Mouse (Mus musculus) stomach, embryonic 14.5 days (tissue): ENCODE data around the gene Mrps35. TPM values are rescaled to one million over a fixed set of nuclear protein-coding genes. Genes with fewer than 3 reads are reported as not detected.

ENCODE experiments used
- ATAC-seq: fragments of 200-750 bp; cut with Nextera tagmentation; 2 replicates; pipeline ENCODE4 v1.8.0; 2017; ENCODE audit warnings: low read depth, moderate TSS enrichment; ENCODE audit not compliant: insufficient number of reproducible peaks, insufficient read depth, low FRiP score
- H3K27ac ChIP-seq: fragments of 300-500 bp; sonication (generic); 2 replicates; pipeline ENCODE4 v1.5.1; 2014; ENCODE audit warnings: mild to moderate bottlenecking, low read length, moderate library complexity, mixed read lengths
- H3K27me3 ChIP-seq: fragments of 300-500 bp; sonication (generic); 2 replicates; pipeline ENCODE4 v1.6.1; 2014; ENCODE audit warnings: low read length, control low read depth, mixed read lengths; ENCODE audit not compliant: control insufficient read depth, insufficient read depth
- H3K36me3 ChIP-seq: fragments of 300-500 bp; sonication (generic); 2 replicates; pipeline ENCODE4 v1.6.1; 2014; ENCODE audit warnings: mild to moderate bottlenecking, control low read depth, low read length, moderate library complexity, mixed read lengths; ENCODE audit not compliant: control insufficient read depth, insufficient read depth
- H3K4me1 ChIP-seq: fragments of 300-500 bp; sonication (generic); 2 replicates; pipeline ENCODE4 v1.6.1; 2014; ENCODE audit warnings: low read length, control low read depth, mixed read lengths; ENCODE audit not compliant: control insufficient read depth, insufficient read depth
- H3K4me2 ChIP-seq: fragments of 300-500 bp; sonication (generic); replicated peaks from 2 replicates; pipeline ENCODE4 v1.6.1; 2014; ENCODE audit warnings: low read depth, low read length, control low read depth
- H3K4me3 ChIP-seq: fragments of 300-500 bp; sonication (generic); 2 replicates; pipeline ENCODE4 v1.5.1; 2014; ENCODE audit warnings: low read depth, low read length, control low read depth
- H3K9ac ChIP-seq: fragments of 300-500 bp; sonication (generic); replicated peaks from 2 replicates; pipeline ENCODE4 v1.6.1; 2014; ENCODE audit warnings: low read depth, mild to moderate bottlenecking, control low read depth, low read length, moderate library complexity, mixed read lengths
- H3K9me3 ChIP-seq: fragments of 300-500 bp; sonication (generic); 2 replicates; pipeline ENCODE4 v1.6.1; 2016; ENCODE audit warnings: low read depth, low read length, control low read depth; ENCODE audit not compliant: control insufficient read depth
- WGBS: fragments of 180-500 bp; shearing (Covaris S2); extraction: QIAGEN DNeasy Blood & Tissue Kit; methylation state at CpG from one replicate; pipeline ENCODE4 v1.1.7; 2014; 5-methylcytosine and 5-hydroxymethylcytosine counted together
- polyA plus RNA-seq: library from polyadenylated mRNA; unstranded; fragments of >200 nt; fragmentation: Nextera tagmentation; extraction: Ambion mirVana; gene quantifications from 2 replicates; pipeline ENCODE4 v1.2.1, GENCODE M21; 2014

Gene Mrps35
- polyA plus RNA-seq, 1 experiment from 2014 or later = 123 TPM

- H3K4me2 ChIP-seq = peak within 1 kb of the TSS; percentile 33
- peak within 1 kb of the TSS; percentile 6; the same call in 1 of the 2 replicates for H3K4me3 ChIP-seq
- H3K36me3 ChIP-seq = no peaks in the 10 kb centered on the region
- 0 out of 2 replicates have a peak, but pooled peaks have one; percentile 7 for ATAC-seq
- peaks cover 17% of the 10 kb centered on the region; the same call in 1 of the 2 replicates for H3K4me1 ChIP-seq
- no peak within 1 kb of the TSS for H3K9ac ChIP-seq
- H3K27me3 ChIP-seq = no peaks in the 10 kb centered on the region
- peak within 1 kb of the TSS; percentile 44 for H3K27ac ChIP-seq
- WGBS = 6% methylated on average over 20 of the region's 20 CpGs
- no peaks in the 10 kb centered on the region for H3K9me3 ChIP-seq
These were observed 44.1 kb downstream of the Mrps35 start, which contains the start of gene Mansc4 for GRCm38 (mm10) chr6:147086594-147087225. Gene Mansc4, minus strand, starts transcription at chr6:147087032.

GRCm38 (mm10) chr6:147087736-147088135 lies 45.2 kb downstream of the Mrps35 start:
- Histone ChIP-seq H3K27me3 (no peaks in the 10 kb centered on the region), H3K4me2 (no peak overlapping the region), H3K36me3 (no peaks in the 10 kb centered on the region), H3K4me1 (peaks cover 24% of the 10 kb centered on the region), H3K27ac (no peak overlapping the region), H3K9ac (no peak overlapping the region), H3K4me3 (no peak overlapping the region), H3K9me3 (no peaks in the 10 kb centered on the region)
- no peak for ATAC-seq
- 60% methylated on average over 6 of the region's 7 CpGs for whole genome bisulfite sequencing

- 82% methylated on average over 3 of the region's 3 CpGs for WGBS
- H3K4me3 ChIP-seq = no peak overlapping the region
- no peak overlapping the region for H3K9ac ChIP-seq
- H3K4me1 ChIP-seq = peaks cover 24% of the 10 kb centered on the region
- H3K36me3 ChIP-seq = no peaks in the 10 kb centered on the region
- H3K27ac ChIP-seq = no peak overlapping the region
- no peak for ATAC-seq
- no peak overlapping the region for H3K4me2 ChIP-seq
- H3K27me3 ChIP-seq = no peaks in the 10 kb centered on the region
- H3K9me3 ChIP-seq = no peaks in the 10 kb centered on the region
These were observed 46.0 kb downstream of the Mrps35 start for GRCm38 (mm10) chr6:147088517-147088916.

- Histone ChIP-seq H3K27ac (no peak overlapping the region), H3K9me3 (no peaks in the 10 kb centered on the region), H3K36me3 (no peaks in the 10 kb centered on the region; the same call in 1 of the 2 replicates), H3K9ac (no peak overlapping the region), H3K4me2 (peak overlapping the region; percentile 97; the same call in 1 of the 2 replicates), H3K4me1 (peaks cover 27% of the 10 kb centered on the region), H3K4me3 (0 out of 2 replicates have a peak overlapping the region, but pooled peaks have one; percentile 75), H3K27me3 (no peaks in the 10 kb centered on the region)
- 79% methylated on average over 5 of the region's 5 CpGs for WGBS
- no peak for ATAC-seq
These were observed 47.6 kb downstream of the Mrps35 start for GRCm38 (mm10) chr6:147090191-147090590.

GRCm38 (mm10) chr6:147091136-147092120 lies 48.9 kb downstream of the Mrps35 start, which contains the start of gene Klhl42:
Gene Klhl42, plus strand, starts transcription at chr6:147091379.
- H3K27ac ChIP-seq = peak within 1 kb of the TSS; percentile 87
- H3K4me3 ChIP-seq = peak within 1 kb of the TSS; percentile 75
- peaks cover 23% of the 10 kb centered on the region for H3K4me1 ChIP-seq
- no peaks in the 10 kb centered on the region for H3K27me3 ChIP-seq
- H3K4me2 ChIP-seq = peak within 1 kb of the TSS; percentile 97
- H3K9me3 ChIP-seq = no peaks in the 10 kb centered on the region
- WGBS = under 1% methylated on average over 89 of the region's 99 CpGs
- no peaks in the 10 kb centered on the region; the same call in 1 of the 2 replicates for H3K36me3 ChIP-seq
- ATAC-seq = peak; percentile 85
- peak within 1 kb of the TSS; percentile 87 for H3K9ac ChIP-seq

- Histone ChIP-seq H3K4me1 (peaks cover 17% of the 10 kb centered on the region), H3K4me3 (peak overlapping the region; percentile 75), H3K9ac (peak overlapping the region; percentile 87), H3K9me3 (no peaks in the 10 kb centered on the region), H3K4me2 (peak overlapping the region; percentile 97), H3K36me3 (no peaks in the 10 kb centered on the region; the same call in 1 of the 2 replicates), H3K27ac (no peak overlapping the region; the same call in 1 of the 2 replicates), H3K27me3 (no peaks in the 10 kb centered on the region)
- 0 out of 2 replicates have a peak, but pooled peaks have one; percentile 2 for ATAC-seq
- WGBS = 3% methylated on average over 15 of the region's 15 CpGs
These were observed 49.6 kb downstream of the Mrps35 start for GRCm38 (mm10) chr6:147092136-147092535.

GRCm38 (mm10) chr6:147094771-147095170 lies 52.2 kb downstream of the Mrps35 start:
- WGBS = 78% methylated on average over 7 of the region's 7 CpGs
- H3K27me3 ChIP-seq = no peaks in the 10 kb centered on the region
- H3K4me2 ChIP-seq = no peak overlapping the region
- ATAC-seq = no peak
- peaks cover 16% of the 10 kb centered on the region for H3K4me1 ChIP-seq
- no peak overlapping the region for H3K27ac ChIP-seq
- H3K4me3 ChIP-seq = no peak overlapping the region
- H3K9ac ChIP-seq = no peak overlapping the region
- H3K36me3 ChIP-seq = no peaks in the 10 kb centered on the region; the same call in 1 of the 2 replicates
- H3K9me3 ChIP-seq = no peaks in the 10 kb centered on the region

- H3K36me3 ChIP-seq = no peaks in the 10 kb centered on the region; the same call in 1 of the 2 replicates
- H3K9ac ChIP-seq = no peak overlapping the region
- H3K27ac ChIP-seq = no peak overlapping the region
- H3K9me3 ChIP-seq = no peaks in the 10 kb centered on the region
- no peak overlapping the region for H3K4me3 ChIP-seq
- H3K4me2 ChIP-seq = no peak overlapping the region
- no peak for ATAC-seq
- H3K4me1 ChIP-seq = peaks cover 12% of the 10 kb centered on the region
- WGBS = 93% methylated on average over 4 of the region's 4 CpGs
- no peaks in the 10 kb centered on the region for H3K27me3 ChIP-seq
These were observed 53.5 kb downstream of the Mrps35 start for GRCm38 (mm10) chr6:147096109-147096508.
